Mouse (Mus musculus): ENCODE data around the gene Tmem47. TPM values are rescaled to one million over a fixed set of nuclear protein-coding genes. Genes with fewer than 3 reads are reported as not detected.

Gene Tmem47
- polyA plus RNA-seq (2017; shearing (Covaris generic)): under 1 TPM in 1 of 2 experiments, not detected in 1; 0.12 TPM

DNA sequence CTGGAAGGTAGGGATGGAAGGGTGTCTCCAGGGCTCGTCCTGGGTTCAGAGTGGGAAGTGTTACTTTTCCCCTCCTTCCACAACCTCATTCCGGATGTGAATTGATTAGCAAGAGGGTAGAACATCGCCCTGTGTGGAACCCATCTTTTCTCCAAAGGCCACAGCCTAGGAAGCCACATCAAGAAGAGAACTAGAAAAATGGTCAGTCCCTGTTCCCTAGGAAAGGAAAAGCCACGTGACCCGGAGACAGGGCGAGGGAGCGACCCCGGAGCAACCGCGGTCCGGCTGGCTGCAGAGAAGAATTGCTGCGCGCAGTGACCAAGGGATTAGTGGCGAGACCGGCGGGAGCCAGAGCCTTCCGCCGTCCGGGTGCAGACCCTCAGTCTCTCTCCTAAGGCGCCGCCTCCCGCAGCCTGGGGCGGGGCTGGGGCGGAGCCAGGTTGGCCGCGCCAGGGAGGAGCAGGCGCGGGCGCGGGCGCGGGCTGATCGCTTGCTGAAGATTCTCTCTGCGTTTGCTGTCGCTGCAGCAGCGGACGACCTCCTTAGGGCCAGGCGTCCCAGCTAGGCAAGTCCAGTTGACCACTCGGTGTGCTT, at the start of gene Tmem47:
Gene Tmem47, plus strand, starts transcription at position 489 of the 594 bp plus-strand sequence.

